Mouse (Mus musculus): ENCODE measurements around the gene Nat14. TPM values are rescaled to one million over a fixed set of nuclear protein-coding genes. Genes with fewer than 3 reads are reported as not detected.

Gene Nat14
- total and polyA plus RNA-seq, 3 experiments: 3.5 to 5.8 (median 5.6) TPM

DNA sequence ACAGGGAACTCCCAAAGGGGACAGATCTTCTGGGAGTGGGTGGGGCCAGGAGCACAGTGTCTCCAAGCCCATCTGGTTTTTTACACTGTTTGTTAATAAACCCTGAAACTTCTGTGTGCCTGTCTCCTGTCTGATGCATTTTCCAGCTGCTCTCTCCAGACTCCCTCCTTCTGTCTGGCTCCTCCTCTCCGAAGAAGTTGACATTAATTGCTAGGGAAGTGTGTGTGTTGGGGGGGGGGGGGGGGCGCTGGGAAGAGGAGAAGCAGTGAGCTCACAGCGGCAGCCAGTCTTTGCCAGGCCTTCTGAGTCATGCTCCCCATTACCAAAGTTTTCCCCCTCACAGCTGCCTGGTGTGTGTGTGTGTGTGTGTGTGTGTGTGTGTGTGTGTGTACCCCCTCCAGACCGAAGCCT lies 3.1 kb downstream of the Nat14 start:
- Histone ChIP-seq H3K9ac (ENCODE audit: low read depth, low read length) (no peak overlapping the region), H3K36me3 (ENCODE audit: control insufficient read depth, insufficient read depth, low read length) (no peaks in the 10 kb centered on the region), H3K79me2 (replicated peaks; ENCODE audit: control insufficient read depth, insufficient read depth, low read length) (no peaks in the 10 kb centered on the region), H3K4me3 (no peak overlapping the region), H3K27me3 (ENCODE audit: control insufficient read depth, insufficient read depth, low read length) (no peaks in the 10 kb centered on the region), H3K27ac (peak overlapping the region; percentile 68), H3K4me1 (ENCODE audit: control insufficient read depth, insufficient read depth, low read length) (peaks cover 15% of the 10 kb centered on the region)
- DNase-seq: peak; percentile 65 to 78
- TF ChIP-seq POLR2A (IDR thresholded peaks at IDR 0.05; ENCODE audit: insufficient read depth, low read depth, low read length) (no peak), EP300 (IDR thresholded peaks at IDR 0.05; ENCODE audit: insufficient read depth, low read depth, low read length) (peak; percentile 49; the same call in 1 of the 2 replicates)
- intact Hi-C loops (cut with DNase I): no loop called here
- WGBS: 9% methylated on average over 4 of the region's 4 CpGs

- intact Hi-C loops (cut with DNase I): no loop called here
- TF ChIP-seq EP300 (IDR thresholded peaks at IDR 0.05; ENCODE audit: insufficient read depth, low read depth, low read length) (no peak), POLR2A (IDR thresholded peaks at IDR 0.05; ENCODE audit: insufficient read depth, low read depth, low read length) (no peak), CTCF (IDR thresholded peaks at IDR 0.05) (no peak)
- no peaks in the 10 kb centered on the region for H3K36me3 ChIP-seq (ENCODE audit: control insufficient read depth, insufficient read depth, low read length)
- H3K9ac ChIP-seq (ENCODE audit: low read depth, low read length): 0 out of 2 replicates have a peak within 1 kb of the TSS, but pooled peaks have one; percentile 16
- H3K27me3 ChIP-seq (ENCODE audit: control insufficient read depth, insufficient read depth, low read length): no peaks in the 10 kb centered on the region
- peak within 1 kb of the TSS; percentile 68 for H3K27ac ChIP-seq
- DNase-seq: peak; percentile 72
- H3K4me1 ChIP-seq (ENCODE audit: control insufficient read depth, insufficient read depth, low read length): peaks cover 15% of the 10 kb centered on the region
- H3K79me2 ChIP-seq (replicated peaks; ENCODE audit: control insufficient read depth, insufficient read depth, low read length): no peaks in the 10 kb centered on the region
- H3K4me3 ChIP-seq: no peak within 1 kb of the TSS
- 16% methylated on average over 5 of the region's 6 CpGs for WGBS
Observed at GRCm38 (mm10) chr7:4925441-4926381, 3.9 kb downstream of the Nat14 start, which contains the start of gene Ssc5d. Gene Ssc5d, plus strand, starts transcription at chr7:4925785.

GRCm38 (mm10) chr7:4926849-4927248 lies 5.0 kb downstream of the Nat14 start:
- Histone ChIP-seq H3K4me3 (no peak overlapping the region), H3K27ac (no peak overlapping the region; the same call in 1 of the 2 replicates), H3K27me3 (ENCODE audit: control insufficient read depth, insufficient read depth, low read length) (no peaks in the 10 kb centered on the region), H3K36me3 (ENCODE audit: control insufficient read depth, insufficient read depth, low read length) (no peaks in the 10 kb centered on the region), H3K4me1 (ENCODE audit: control insufficient read depth, insufficient read depth, low read length) (peaks cover 15% of the 10 kb centered on the region), H3K9ac (ENCODE audit: low read depth, low read length) (no peak overlapping the region), H3K79me2 (replicated peaks; ENCODE audit: control insufficient read depth, insufficient read depth, low read length) (no peaks in the 10 kb centered on the region)
- TF ChIP-seq EP300 (IDR thresholded peaks at IDR 0.05; ENCODE audit: insufficient read depth, low read depth, low read length) (no peak), CTCF (IDR thresholded peaks at IDR 0.05) (no peak), POLR2A (IDR thresholded peaks at IDR 0.05; ENCODE audit: insufficient read depth, low read depth, low read length) (no peak)
- intact Hi-C loops (cut with DNase I): no loop called here
- WGBS: 80% methylated on average over 16 of the region's 16 CpGs
- DNase-seq: no peak

DNA sequence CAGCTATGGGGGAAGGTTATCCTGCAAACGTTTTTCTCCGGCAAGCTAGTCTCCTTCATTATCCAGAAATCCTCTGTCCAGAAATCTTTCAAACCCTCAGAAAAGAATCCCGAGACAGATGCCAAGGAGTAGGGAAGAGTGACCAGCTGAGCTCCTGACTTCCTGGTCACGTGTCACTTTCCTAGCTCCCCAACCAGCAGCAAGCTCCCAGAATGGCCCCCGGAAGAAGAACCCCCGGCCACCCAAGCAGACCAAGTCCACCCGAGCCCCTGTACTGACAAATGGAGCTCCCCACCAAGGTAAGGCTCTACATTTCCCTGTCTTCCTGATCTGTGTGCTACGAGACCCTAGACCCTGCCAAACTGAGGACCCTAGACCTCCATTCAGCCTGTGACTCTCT lies 5.9 kb downstream of the Nat14 start:
- Histone ChIP-seq H3K9ac (ENCODE audit: low read depth, low read length) (no peak overlapping the region), H3K79me2 (replicated peaks; ENCODE audit: control insufficient read depth, insufficient read depth, low read length) (no peaks in the 10 kb centered on the region), H3K27me3 (ENCODE audit: control insufficient read depth, insufficient read depth, low read length) (no peaks in the 10 kb centered on the region), H3K27ac (no peak overlapping the region; the same call in 1 of the 2 replicates), H3K36me3 (ENCODE audit: control insufficient read depth, insufficient read depth, low read length) (no peaks in the 10 kb centered on the region), H3K4me3 (no peak overlapping the region), H3K4me1 (ENCODE audit: control insufficient read depth, insufficient read depth, low read length) (peaks cover 13% of the 10 kb centered on the region)
- TF ChIP-seq POLR2A (IDR thresholded peaks at IDR 0.05; ENCODE audit: insufficient read depth, low read depth, low read length) (no peak), EP300 (IDR thresholded peaks at IDR 0.05; ENCODE audit: insufficient read depth, low read depth, low read length) (no peak), CTCF (IDR thresholded peaks at IDR 0.05) (no peak)
- WGBS: 63% methylated on average over 8 of the region's 8 CpGs
- intact Hi-C loops (cut with DNase I): no loop called here
- DNase-seq: no peak

DNA sequence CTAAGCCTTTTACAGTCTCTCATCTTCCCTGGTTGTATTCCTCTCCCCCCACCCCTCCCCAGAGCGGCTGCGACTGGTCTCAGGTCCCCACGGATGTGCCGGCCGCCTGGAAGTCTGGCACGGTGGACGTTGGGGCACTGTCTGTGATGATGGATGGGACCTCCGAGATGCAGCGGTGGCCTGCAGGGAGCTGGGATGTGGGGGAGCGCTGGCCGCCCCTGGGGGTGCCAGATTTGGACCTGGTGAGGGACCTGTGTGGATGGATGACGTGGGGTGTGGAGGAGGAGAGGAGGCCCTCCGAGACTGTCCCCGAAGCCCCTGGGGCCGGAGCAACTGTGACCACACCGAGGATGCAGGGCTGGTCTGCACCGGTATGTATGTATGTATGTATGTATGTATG lies 6.5 kb downstream of the Nat14 start:
- no peak overlapping the region for H3K27ac ChIP-seq
- intact Hi-C loops (cut with DNase I): no loop called here
- H3K4me3 ChIP-seq: no peak overlapping the region
- WGBS: 80% methylated on average over 17 of the region's 17 CpGs
- H3K27me3 ChIP-seq (ENCODE audit: control insufficient read depth, insufficient read depth, low read length): no peaks in the 10 kb centered on the region
- H3K79me2 ChIP-seq (replicated peaks; ENCODE audit: control insufficient read depth, insufficient read depth, low read length): no peaks in the 10 kb centered on the region
- DNase-seq: no peak
- H3K4me1 ChIP-seq (ENCODE audit: control insufficient read depth, insufficient read depth, low read length): peaks cover 9% of the 10 kb centered on the region
- H3K9ac ChIP-seq (ENCODE audit: low read depth, low read length): no peak overlapping the region
- H3K36me3 ChIP-seq (ENCODE audit: control insufficient read depth, insufficient read depth, low read length): no peaks in the 10 kb centered on the region
- TF ChIP-seq CTCF (IDR thresholded peaks at IDR 0.05) (no peak), POLR2A (IDR thresholded peaks at IDR 0.05; ENCODE audit: insufficient read depth, low read depth, low read length) (no peak), EP300 (IDR thresholded peaks at IDR 0.05; ENCODE audit: insufficient read depth, low read depth, low read length) (no peak)

DNA sequence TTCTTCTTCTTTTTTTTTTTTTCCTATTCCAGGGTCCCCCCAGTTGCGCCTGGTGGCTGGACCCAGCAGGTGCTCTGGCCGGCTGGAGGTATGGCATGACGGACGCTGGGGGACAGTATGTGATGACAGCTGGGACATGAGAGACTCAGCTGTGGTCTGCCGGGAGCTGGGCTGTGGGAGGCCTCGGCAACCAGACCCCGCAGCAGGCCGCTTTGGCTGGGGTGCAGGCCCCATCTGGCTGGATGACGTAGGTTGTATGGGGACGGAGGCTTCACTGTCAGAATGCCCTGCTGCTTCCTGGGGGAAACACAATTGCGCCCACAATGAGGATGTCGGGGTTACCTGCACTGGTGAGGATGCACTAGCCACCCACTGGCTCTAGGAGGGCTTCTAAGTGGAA lies 11.3 kb downstream of the Nat14 start:
- no peak for TF ChIP-seq EP300 (IDR thresholded peaks at IDR 0.05; ENCODE audit: insufficient read depth, low read depth, low read length)
- TF ChIP-seq POLR2A (IDR thresholded peaks at IDR 0.05; ENCODE audit: insufficient read depth, low read depth, low read length): no peak
- no peak for TF ChIP-seq CTCF (IDR thresholded peaks at IDR 0.05)
- Histone ChIP-seq H3K27me3 (ENCODE audit: control insufficient read depth, insufficient read depth, low read length) (no peaks in the 10 kb centered on the region), H3K9ac (ENCODE audit: low read depth, low read length) (no peak overlapping the region), H3K4me3 (no peak overlapping the region), H3K79me2 (replicated peaks; ENCODE audit: control insufficient read depth, insufficient read depth, low read length) (no peaks in the 10 kb centered on the region), H3K27ac (no peak overlapping the region), H3K4me1 (ENCODE audit: control insufficient read depth, insufficient read depth, low read length) (no peaks in the 10 kb centered on the region), H3K36me3 (ENCODE audit: control insufficient read depth, insufficient read depth, low read length) (no peaks in the 10 kb centered on the region)
- WGBS: 65% methylated on average over 12 of the region's 12 CpGs
- intact Hi-C loops (cut with DNase I): loop anchor here (10.0 kb wide), 1 partner anchor 308 kb away; no protein-coding TSS in a partner anchor
- no peak for DNase-seq

Data from heart, adult 2 months (tissue).